Mouse (Mus musculus): ENCODE measurements around the gene Adgrf3. TPM values are rescaled to one million over a fixed set of nuclear protein-coding genes. Genes with fewer than 3 reads are reported as not detected.

The Adgrf3 gene
- polyA plus RNA-seq, 1 experiment from 2014 or later: not detected

- no peaks in the 10 kb centered on the region for H3K36me3 ChIP-seq (replicated peaks)
- no peak for ATAC-seq (ENCODE audit: low FRiP score)
These were observed 10.2 kb downstream of the Adgrf3 start for GRCm38 (mm10) chr5:30195340-30195739.

GRCm38 (mm10) chr5:30192452-30192851, 13.1 kb downstream of the Adgrf3 start:
- Histone ChIP-seq H3K27me3 (no peaks in the 10 kb centered on the region), H3K27ac (no peak overlapping the region), H3K4me1 (no peaks in the 10 kb centered on the region), H3K4me2 (no peak overlapping the region), H3K9ac (no peak overlapping the region), H3K36me3 (replicated peaks) (peaks cover 15% of the 10 kb centered on the region), H3K9me3 (no peaks in the 10 kb centered on the region), H3K4me3 (replicated peaks) (no peak overlapping the region)
- ATAC-seq (ENCODE audit: low FRiP score): no peak
- 78% methylated on average over 1 of the region's 1 CpGs for WGBS

More at GRCm38 (mm10) chr5:30195340-30195739, 10.2 kb downstream of the Adgrf3 start:
- H3K9me3 ChIP-seq: no peaks in the 10 kb centered on the region
- no peak overlapping the region for H3K4me2 ChIP-seq
- H3K4me3 ChIP-seq (replicated peaks): no peak overlapping the region
- no peak overlapping the region for H3K27ac ChIP-seq
- H3K4me1 ChIP-seq: no peaks in the 10 kb centered on the region
- WGBS: 92% methylated on average over 5 of the region's 5 CpGs
- no peaks in the 10 kb centered on the region for H3K27me3 ChIP-seq
- no peak overlapping the region for H3K9ac ChIP-seq

GRCm38 (mm10) chr5:30187687-30188485, 17.6 kb downstream of the Adgrf3 start:
- H3K4me2 ChIP-seq: no peak overlapping the region
- no peaks in the 10 kb centered on the region for H3K9me3 ChIP-seq
- H3K4me1 ChIP-seq: no peaks in the 10 kb centered on the region
- WGBS: 95% methylated on average over 12 of the region's 12 CpGs
- ATAC-seq (ENCODE audit: low FRiP score): no peak
- H3K9ac ChIP-seq: no peak overlapping the region
- no peak overlapping the region for H3K27ac ChIP-seq
- no peaks in the 10 kb centered on the region for H3K27me3 ChIP-seq
- H3K36me3 ChIP-seq (replicated peaks): peaks cover 38% of the 10 kb centered on the region
- no peak overlapping the region for H3K4me3 ChIP-seq (replicated peaks)

- no peak for ATAC-seq (ENCODE audit: low FRiP score)
- Histone ChIP-seq H3K27me3 (no peaks in the 10 kb centered on the region), H3K4me1 (no peaks in the 10 kb centered on the region), H3K27ac (no peak overlapping the region), H3K4me2 (no peak overlapping the region), H3K36me3 (replicated peaks) (peaks cover 61% of the 10 kb centered on the region), H3K4me3 (replicated peaks) (no peak overlapping the region), H3K9me3 (no peaks in the 10 kb centered on the region), H3K9ac (no peak overlapping the region)
- WGBS: 75% methylated on average over 4 of the region's 4 CpGs
These were observed 29.7 kb downstream of the Adgrf3 start for GRCm38 (mm10) chr5:30175811-30176210.

- no peaks in the 10 kb centered on the region for H3K27me3 ChIP-seq
- no peak overlapping the region for H3K4me3 ChIP-seq (replicated peaks)
- H3K4me1 ChIP-seq: no peaks in the 10 kb centered on the region
- no peak for ATAC-seq (ENCODE audit: low FRiP score)
- H3K27ac ChIP-seq: no peak overlapping the region
- WGBS: 48% methylated on average over 20 of the region's 20 CpGs
- no peaks in the 10 kb centered on the region for H3K9me3 ChIP-seq
- no peak overlapping the region for H3K9ac ChIP-seq
- H3K4me2 ChIP-seq: no peak overlapping the region
- peaks cover 72% of the 10 kb centered on the region for H3K36me3 ChIP-seq (replicated peaks)
These were observed 32.4 kb downstream of the Adgrf3 start for GRCm38 (mm10) chr5:30172931-30173692.

- peaks cover 66% of the 10 kb centered on the region for H3K36me3 ChIP-seq (replicated peaks)
These were observed 33.4 kb downstream of the Adgrf3 start for GRCm38 (mm10) chr5:30172115-30172514.

GRCm38 (mm10) chr5:30170303-30170940, 35.1 kb downstream of the Adgrf3 start:
- Histone ChIP-seq H3K4me2 (no peak overlapping the region), H3K27ac (no peak overlapping the region), H3K9me3 (no peaks in the 10 kb centered on the region), H3K4me1 (no peaks in the 10 kb centered on the region), H3K4me3 (replicated peaks) (no peak overlapping the region), H3K27me3 (no peaks in the 10 kb centered on the region), H3K36me3 (replicated peaks) (peaks cover 53% of the 10 kb centered on the region), H3K9ac (no peak overlapping the region)
- WGBS: 85% methylated on average over 5 of the region's 5 CpGs
- ATAC-seq (ENCODE audit: low FRiP score): no peak

More at GRCm38 (mm10) chr5:30172115-30172514, 33.4 kb downstream of the Adgrf3 start:
- no peak overlapping the region for H3K27ac ChIP-seq
- H3K4me3 ChIP-seq (replicated peaks): no peak overlapping the region
- no peak overlapping the region for H3K4me2 ChIP-seq
- no peaks in the 10 kb centered on the region for H3K27me3 ChIP-seq
- H3K9ac ChIP-seq: no peak overlapping the region
- no peaks in the 10 kb centered on the region for H3K9me3 ChIP-seq
- ATAC-seq (ENCODE audit: low FRiP score): no peak
- no peaks in the 10 kb centered on the region for H3K4me1 ChIP-seq

- Histone ChIP-seq H3K27me3 (no peaks in the 10 kb centered on the region), H3K4me1 (no peaks in the 10 kb centered on the region), H3K9ac (no peak overlapping the region)
These were observed 40.1 kb downstream of the Adgrf3 start for GRCm38 (mm10) chr5:30165234-30165946.

GRCm38 (mm10) chr5:30162339-30162738, 43.2 kb downstream of the Adgrf3 start:
- ATAC-seq (ENCODE audit: low FRiP score): no peak
- Histone ChIP-seq H3K36me3 (replicated peaks) (peaks cover 3% of the 10 kb centered on the region; the same call in 1 of the 2 replicates), H3K4me2 (no peak overlapping the region), H3K9me3 (no peaks in the 10 kb centered on the region), H3K4me1 (no peaks in the 10 kb centered on the region), H3K9ac (no peak overlapping the region), H3K4me3 (replicated peaks) (no peak overlapping the region), H3K27ac (no peak overlapping the region), H3K27me3 (no peaks in the 10 kb centered on the region)
- WGBS: 89% methylated on average over 6 of the region's 6 CpGs

More at GRCm38 (mm10) chr5:30165234-30165946, 40.1 kb downstream of the Adgrf3 start:
- Histone ChIP-seq H3K36me3 (replicated peaks) (peaks cover 22% of the 10 kb centered on the region), H3K9me3 (no peaks in the 10 kb centered on the region), H3K4me2 (no peak overlapping the region), H3K4me3 (replicated peaks) (no peak overlapping the region), H3K27ac (no peak overlapping the region)
- 93% methylated on average over 5 of the region's 5 CpGs for whole genome bisulfite sequencing
- ATAC-seq (ENCODE audit: low FRiP score): no peak

- no peak overlapping the region for H3K4me3 ChIP-seq (replicated peaks)
- H3K9ac ChIP-seq: no peak overlapping the region
- H3K36me3 ChIP-seq (replicated peaks): peaks cover 2% of the 10 kb centered on the region; the same call in 1 of the 2 replicates
- H3K4me2 ChIP-seq: no peak overlapping the region
- no peak overlapping the region for H3K27ac ChIP-seq
- no peaks in the 10 kb centered on the region for H3K9me3 ChIP-seq
- no peak for ATAC-seq (ENCODE audit: low FRiP score)
- H3K27me3 ChIP-seq: no peaks in the 10 kb centered on the region
- H3K4me1 ChIP-seq: no peaks in the 10 kb centered on the region
- 93% methylated on average over 1 of the region's 1 CpGs for WGBS
These were observed 43.7 kb downstream of the Adgrf3 start for GRCm38 (mm10) chr5:30161836-30162235.

GRCm38 (mm10) chr5:30159601-30160000, 45.9 kb downstream of the Adgrf3 start:
- ATAC-seq (ENCODE audit: low FRiP score): no peak
- Histone ChIP-seq H3K27me3 (no peaks in the 10 kb centered on the region), H3K27ac (no peak overlapping the region), H3K4me3 (replicated peaks) (no peak overlapping the region), H3K4me2 (no peak overlapping the region), H3K9me3 (no peaks in the 10 kb centered on the region), H3K36me3 (replicated peaks) (no peaks in the 10 kb centered on the region), H3K9ac (no peak overlapping the region), H3K4me1 (peaks cover 9% of the 10 kb centered on the region)
- WGBS: 95% methylated on average over 6 of the region's 6 CpGs
